Mouse (Mus musculus) midbrain, embryonic 16.5 days (tissue): ENCODE measurements around the gene Hist1h1b. TPM values are rescaled to one million over a fixed set of nuclear protein-coding genes. Genes with fewer than 3 reads are reported as not detected.
"Not testable (repeated sequence)": the region's sequence is repeated elsewhere in the genome, so short reads cannot be mapped to it uniquely, and the experiment has no call there.

Experiments
- ATAC-seq: fragments of 200-750 bp; cut with Nextera tagmentation; 2 replicates; pipeline ENCODE4 v1.8.0; 2017; ENCODE audit warnings: moderate TSS enrichment
- H3K27ac ChIP-seq: fragments of 300-500 bp; sonication (generic); 2 replicates; pipeline ENCODE4 v1.5.1; 2014; ENCODE audit warnings: mild to moderate bottlenecking, low read length, mixed read lengths
- H3K27me3 ChIP-seq: fragments of 300-500 bp; sonication (generic); 2 replicates; pipeline ENCODE4 v1.6.1; 2014; ENCODE audit warnings: low read depth, low read length, mixed read lengths; ENCODE audit not compliant: control insufficient read depth, insufficient read depth
- H3K36me3 ChIP-seq: fragments of 300-500 bp; sonication (generic); 2 replicates; pipeline ENCODE4 v1.6.1; 2014; ENCODE audit warnings: mild to moderate bottlenecking, low read length, moderate library complexity, mixed read lengths; ENCODE audit not compliant: control insufficient read depth, insufficient read depth
- H3K4me1 ChIP-seq: fragments of 300-500 bp; sonication (generic); 2 replicates; pipeline ENCODE4 v1.6.1; 2014; ENCODE audit warnings: mild to moderate bottlenecking, low read length, mixed read lengths; ENCODE audit not compliant: control insufficient read depth, insufficient read depth
- H3K4me2 ChIP-seq: fragments of 300-500 bp; sonication (generic); 2 replicates; pipeline ENCODE4 v1.6.1; 2014; ENCODE audit warnings: mild to moderate bottlenecking, low read length, mixed read lengths
- H3K4me3 ChIP-seq: fragments of 300-500 bp; sonication (generic); 2 replicates; pipeline ENCODE4 v1.5.1; 2014; ENCODE audit warnings: low read depth, mild to moderate bottlenecking, low read length, moderate library complexity, mixed read lengths
- H3K9ac ChIP-seq: fragments of 300-500 bp; sonication (generic); 2 replicates; pipeline ENCODE4 v1.6.1; 2014; ENCODE audit warnings: low read depth, low read length, mixed read lengths
- H3K9me3 ChIP-seq: fragments of 300-500 bp; sonication (generic); replicated peaks from 2 replicates; pipeline ENCODE4 v1.6.1; 2014; ENCODE audit warnings: mild to moderate bottlenecking, low read length, mixed read lengths; ENCODE audit not compliant: control insufficient read depth, poor library complexity, severe bottlenecking
- WGBS: fragments of 180-500 bp; shearing (Covaris S2); extraction: QIAGEN DNeasy Blood & Tissue Kit; methylation state at CpG from one replicate; pipeline ENCODE4 v1.1.7; 2014; 5-methylcytosine and 5-hydroxymethylcytosine counted together
- polyA plus RNA-seq: library from polyadenylated mRNA; unstranded; fragments of >200 nt; fragmentation: Nextera tagmentation; extraction: Ambion mirVana; gene quantifications from 2 replicates; pipeline ENCODE4 v1.2.1, GENCODE M21; 2015

Gene Hist1h1b
- polyA plus RNA-seq, 1 experiment from 2014 or later: 0.69 TPM

GRCm38 (mm10) chr13:21753524-21754285 is 26.7 kb downstream of the Hist1h1b start, which contains the start of the genes Hist1h2ak and Hist1h2bn:
Gene Hist1h2ak (minus strand): TSS chr13:21753827.
Gene Hist1h2bn (plus strand): TSS chr13:21754123.
- Histone ChIP-seq H3K4me3 (peak within 1 kb of the TSS; percentile 44), H3K4me2 (peak within 1 kb of the TSS; percentile 82), H3K4me1 (peaks cover 20% of the 10 kb centered on the region), H3K27ac (peak within 1 kb of the TSS; percentile 93), H3K9ac (peak within 1 kb of the TSS; percentile 66)
- not testable (repeated sequence) for H3K9me3 ChIP-seq, H3K27me3 ChIP-seq, H3K36me3 ChIP-seq
- peak; percentile 97 for ATAC-seq
- under 1% methylated on average over 45 of the region's 50 CpGs for whole genome bisulfite sequencing

GRCm38 (mm10) chr13:21753051-21753523 is 27.3 kb downstream of the Hist1h1b start:
- peak overlapping the region; percentile 44 for H3K4me3 ChIP-seq
- no peak for ATAC-seq
- WGBS: 2% methylated on average over 7 of the region's 10 CpGs
- H3K4me1 ChIP-seq: peaks cover 23% of the 10 kb centered on the region
- H3K9ac ChIP-seq: peak overlapping the region; percentile 66
- H3K27me3 ChIP-seq: no peaks in the 10 kb centered on the region
- peak overlapping the region; percentile 82 for H3K4me2 ChIP-seq
- H3K27ac ChIP-seq: peak overlapping the region; percentile 93
- H3K36me3 ChIP-seq: no peaks in the 10 kb centered on the region
- no peaks in the 10 kb centered on the region for H3K9me3 ChIP-seq

GRCm38 (mm10) chr13:21752356-21752755 is 28.1 kb downstream of the Hist1h1b start:
- Histone ChIP-seq H3K9me3 (no peaks in the 10 kb centered on the region), H3K4me1 (peaks cover 26% of the 10 kb centered on the region), H3K9ac (no peak overlapping the region), H3K4me2 (no peak overlapping the region), H3K36me3 (no peaks in the 10 kb centered on the region), H3K4me3 (no peak overlapping the region), H3K27me3 (no peaks in the 10 kb centered on the region), H3K27ac (no peak overlapping the region)
- 41% methylated on average over 3 of the region's 3 CpGs for WGBS
- ATAC-seq: no peak

- Histone ChIP-seq H3K27ac (no peak overlapping the region), H3K36me3 (no peaks in the 10 kb centered on the region), H3K4me3 (no peak overlapping the region), H3K9me3 (no peaks in the 10 kb centered on the region), H3K4me2 (no peak overlapping the region), H3K4me1 (peaks cover 28% of the 10 kb centered on the region), H3K27me3 (no peaks in the 10 kb centered on the region), H3K9ac (no peak overlapping the region)
- WGBS: 75% methylated on average over 3 of the region's 3 CpGs
- no peak for ATAC-seq
Measured at GRCm38 (mm10) chr13:21751827-21752226, 28.6 kb downstream of the Hist1h1b start.

GRCm38 (mm10) chr13:21751417-21751816 is 29.0 kb downstream of the Hist1h1b start:
- Histone ChIP-seq H3K4me1 (peaks cover 28% of the 10 kb centered on the region), H3K27me3 (no peaks in the 10 kb centered on the region), H3K4me2 (no peak overlapping the region), H3K4me3 (no peak overlapping the region), H3K27ac (no peak overlapping the region), H3K36me3 (no peaks in the 10 kb centered on the region), H3K9ac (no peak overlapping the region), H3K9me3 (no peaks in the 10 kb centered on the region)
- ATAC-seq: no peak

GRCm38 (mm10) chr13:21750159-21751017 is 30.0 kb downstream of the Hist1h1b start, which contains the start of gene Hist1h4k:
Gene Hist1h4k (minus strand): TSS chr13:21750505.
- under 1% methylated on average over 39 of the region's 56 CpGs for WGBS

GRCm38 (mm10) chr13:21749387-21750158 is 30.9 kb downstream of the Hist1h1b start:
- WGBS: 5% methylated on average over 5 of the region's 5 CpGs
- Histone ChIP-seq H3K27ac (peak overlapping the region; percentile 86), H3K36me3 (no peaks in the 10 kb centered on the region), H3K4me2 (peak overlapping the region; percentile 81), H3K4me3 (peak overlapping the region; percentile 43), H3K9ac (peak overlapping the region; percentile 63), H3K4me1 (peaks cover 24% of the 10 kb centered on the region), H3K9me3 (no peaks in the 10 kb centered on the region), H3K27me3 (no peaks in the 10 kb centered on the region)
- no peak for ATAC-seq

More at GRCm38 (mm10) chr13:21750159-21751017, 30.0 kb downstream of the Hist1h1b start, which contains the start of gene Hist1h4k:
- peak within 1 kb of the TSS; percentile 86 for H3K27ac ChIP-seq
- peak within 1 kb of the TSS; percentile 63 for H3K9ac ChIP-seq
- not testable (repeated sequence) for H3K27me3 ChIP-seq, H3K36me3 ChIP-seq, H3K9me3 ChIP-seq
- peak within 1 kb of the TSS; percentile 43 for H3K4me3 ChIP-seq
- peak; percentile 86 for ATAC-seq
- peak within 1 kb of the TSS; percentile 81 for H3K4me2 ChIP-seq
- peaks cover 28% of the 10 kb centered on the region for H3K4me1 ChIP-seq

GRCm38 (mm10) chr13:21745006-21745405 is 35.4 kb downstream of the Hist1h1b start:
- no peak overlapping the region for H3K9ac ChIP-seq
- no peak for ATAC-seq
- peaks cover 15% of the 10 kb centered on the region for H3K4me1 ChIP-seq

More at GRCm38 (mm10) chr13:21745006-21745405, 35.4 kb downstream of the Hist1h1b start:
- whole genome bisulfite sequencing: 94% methylated on average over 1 of the region's 1 CpGs
- Histone ChIP-seq H3K27me3 (no peaks in the 10 kb centered on the region), H3K36me3 (no peaks in the 10 kb centered on the region), H3K9me3 (no peaks in the 10 kb centered on the region), H3K4me2 (no peak overlapping the region), H3K27ac (no peak overlapping the region), H3K4me3 (no peak overlapping the region)
